Mouse (Mus musculus) stomach, embryonic 14.5 days (tissue): ENCODE results near the gene Gm10643. TPM values are rescaled to one million over a fixed set of nuclear protein-coding genes. Genes with fewer than 3 reads are reported as not detected.

Experiments used
- ATAC-seq: fragments of 200-750 bp; cut with Nextera tagmentation; 2 replicates; pipeline ENCODE4 v1.8.0; 2017; ENCODE audit warnings: low read depth, moderate TSS enrichment; ENCODE audit not compliant: insufficient number of reproducible peaks, insufficient read depth, low FRiP score
- H3K27ac ChIP-seq: fragments of 300-500 bp; sonication (generic); 2 replicates; pipeline ENCODE4 v1.5.1; 2014; ENCODE audit warnings: mild to moderate bottlenecking, low read length, moderate library complexity, mixed read lengths
- H3K27me3 ChIP-seq: fragments of 300-500 bp; sonication (generic); 2 replicates; pipeline ENCODE4 v1.6.1; 2014; ENCODE audit warnings: low read length, control low read depth, mixed read lengths; ENCODE audit not compliant: control insufficient read depth, insufficient read depth
- H3K36me3 ChIP-seq: fragments of 300-500 bp; sonication (generic); 2 replicates; pipeline ENCODE4 v1.6.1; 2014; ENCODE audit warnings: mild to moderate bottlenecking, control low read depth, low read length, moderate library complexity, mixed read lengths; ENCODE audit not compliant: control insufficient read depth, insufficient read depth
- H3K4me1 ChIP-seq: fragments of 300-500 bp; sonication (generic); 2 replicates; pipeline ENCODE4 v1.6.1; 2014; ENCODE audit warnings: low read length, control low read depth, mixed read lengths; ENCODE audit not compliant: control insufficient read depth, insufficient read depth
- H3K4me2 ChIP-seq: fragments of 300-500 bp; sonication (generic); replicated peaks from 2 replicates; pipeline ENCODE4 v1.6.1; 2014; ENCODE audit warnings: low read depth, low read length, control low read depth
- H3K4me3 ChIP-seq: fragments of 300-500 bp; sonication (generic); 2 replicates; pipeline ENCODE4 v1.5.1; 2014; ENCODE audit warnings: low read depth, low read length, control low read depth
- H3K9ac ChIP-seq: fragments of 300-500 bp; sonication (generic); replicated peaks from 2 replicates; pipeline ENCODE4 v1.6.1; 2014; ENCODE audit warnings: low read depth, mild to moderate bottlenecking, control low read depth, low read length, moderate library complexity, mixed read lengths
- H3K9me3 ChIP-seq: fragments of 300-500 bp; sonication (generic); 2 replicates; pipeline ENCODE4 v1.6.1; 2016; ENCODE audit warnings: low read depth, low read length, control low read depth; ENCODE audit not compliant: control insufficient read depth
- WGBS: fragments of 180-500 bp; shearing (Covaris S2); extraction: QIAGEN DNeasy Blood & Tissue Kit; methylation state at CpG from one replicate; pipeline ENCODE4 v1.1.7; 2014; 5-methylcytosine and 5-hydroxymethylcytosine counted together
- polyA plus RNA-seq: library from polyadenylated mRNA; unstranded; fragments of >200 nt; fragmentation: Nextera tagmentation; extraction: Ambion mirVana; gene quantifications from 2 replicates; pipeline ENCODE4 v1.2.1, GENCODE M21; 2014

Gm10643 gene
- polyA plus RNA-seq, 1 experiment from 2014 or later: 1.5 TPM

DNA sequence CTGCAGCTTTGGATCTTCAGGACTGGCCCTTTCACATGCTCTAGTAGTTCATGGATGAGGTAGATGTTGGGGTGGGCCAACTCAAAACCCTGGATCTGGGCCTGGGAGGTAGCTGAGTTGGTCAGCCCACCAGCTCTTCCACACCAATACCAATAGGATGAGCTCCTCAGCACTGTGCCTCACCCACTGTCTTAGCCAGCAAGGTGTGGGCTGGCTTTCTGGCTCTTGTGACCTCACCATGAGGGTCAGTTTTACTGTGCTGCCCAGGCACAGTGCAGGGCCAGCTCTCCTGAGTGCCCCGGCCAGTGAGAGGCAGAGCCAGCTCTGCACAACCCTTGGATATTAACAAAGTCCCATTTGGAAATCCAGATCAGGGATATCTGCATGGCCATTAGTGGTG lies 7.1 kb downstream of the Gm10643 start:
- no peak for ATAC-seq
- Histone ChIP-seq H3K9me3 (no peaks in the 10 kb centered on the region), H3K27me3 (no peaks in the 10 kb centered on the region), H3K4me1 (no peaks in the 10 kb centered on the region), H3K9ac (no peak overlapping the region), H3K36me3 (no peaks in the 10 kb centered on the region), H3K4me2 (no peak overlapping the region), H3K27ac (no peak overlapping the region), H3K4me3 (no peak overlapping the region)
- WGBS: 79% methylated on average over 1 of the region's 1 CpGs

DNA sequence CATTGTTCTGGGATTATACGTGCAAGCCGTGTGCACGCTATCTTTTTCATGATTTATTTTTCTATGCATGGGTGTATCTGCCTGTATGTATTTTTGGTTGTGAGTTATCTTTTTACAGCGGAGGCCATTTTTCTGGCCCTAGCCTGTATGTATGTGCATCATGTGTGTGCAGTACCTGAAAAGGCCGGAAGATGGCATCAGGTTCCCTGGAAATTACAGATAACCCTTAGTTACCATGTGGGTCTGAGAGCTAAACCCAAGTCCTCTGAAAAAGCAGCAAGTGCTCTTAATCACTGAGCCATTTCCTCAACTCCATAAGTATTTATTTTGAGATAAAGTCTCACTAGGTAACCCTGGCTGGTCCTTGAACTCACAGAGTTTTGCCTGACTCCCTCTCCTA lies 11.7 kb downstream of the Gm10643 start:
- Histone ChIP-seq H3K4me2 (no peak overlapping the region), H3K27ac (no peak overlapping the region), H3K27me3 (no peaks in the 10 kb centered on the region), H3K4me3 (no peak overlapping the region), H3K9me3 (no peaks in the 10 kb centered on the region), H3K4me1 (no peaks in the 10 kb centered on the region), H3K9ac (no peak overlapping the region), H3K36me3 (no peaks in the 10 kb centered on the region)
- ATAC-seq: no peak
- 91% methylated on average over 5 of the region's 5 CpGs for WGBS

DNA sequence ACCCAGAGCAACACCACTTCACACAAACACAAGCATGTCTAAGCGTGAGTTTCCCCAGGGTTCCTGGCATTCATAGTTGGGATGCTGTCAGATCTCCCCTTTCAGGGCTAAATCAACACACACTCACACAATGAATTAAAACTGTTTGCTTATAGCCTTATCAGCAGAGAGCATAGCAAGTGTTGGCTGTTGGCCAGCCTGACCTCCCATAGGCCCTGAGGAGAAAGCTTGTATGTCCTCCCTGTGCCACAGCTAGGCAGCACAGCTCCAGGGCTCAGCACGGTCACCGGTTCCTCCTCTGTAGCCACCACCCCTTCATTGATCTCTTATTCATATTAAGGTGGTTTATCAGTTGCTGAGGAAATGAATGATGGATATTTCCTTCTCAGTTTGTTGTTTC lies 12.2 kb downstream of the Gm10643 start:
- Histone ChIP-seq H3K27ac (no peak overlapping the region), H3K9ac (no peak overlapping the region), H3K4me3 (no peak overlapping the region), H3K4me2 (no peak overlapping the region), H3K36me3 (no peaks in the 10 kb centered on the region), H3K4me1 (no peaks in the 10 kb centered on the region), H3K27me3 (no peaks in the 10 kb centered on the region), H3K9me3 (no peaks in the 10 kb centered on the region)
- WGBS: 62% methylated on average over 3 of the region's 3 CpGs
- ATAC-seq: peak; percentile 76

GRCm38 (mm10) chr8:84048171-84048570 lies 16.8 kb downstream of the Gm10643 start:
- Histone ChIP-seq H3K27me3 (peaks cover 23% of the 10 kb centered on the region), H3K9ac (no peak overlapping the region), H3K36me3 (no peaks in the 10 kb centered on the region), H3K27ac (no peak overlapping the region), H3K9me3 (no peaks in the 10 kb centered on the region), H3K4me2 (no peak overlapping the region), H3K4me1 (no peaks in the 10 kb centered on the region), H3K4me3 (no peak overlapping the region)
- ATAC-seq: no peak
- 57% methylated on average over 5 of the region's 5 CpGs for WGBS

DNA sequence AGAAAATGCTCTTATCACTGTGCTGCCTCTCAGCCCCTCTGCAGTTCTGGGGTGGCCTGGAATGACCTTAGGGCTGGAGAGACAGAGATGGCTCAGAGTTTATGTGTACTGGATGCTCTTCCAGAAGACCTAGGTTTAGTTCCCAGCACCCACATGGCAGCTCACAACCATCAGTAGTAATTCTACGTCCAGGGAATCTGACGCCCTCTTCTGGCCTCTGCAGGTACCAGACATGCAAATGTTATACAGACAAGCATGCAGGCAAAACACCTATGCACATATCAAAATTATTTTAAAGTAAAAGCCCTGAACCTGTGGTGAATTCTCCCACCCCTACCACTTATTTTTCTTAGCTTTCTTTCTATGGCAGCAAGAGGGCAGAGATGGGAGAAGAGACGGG lies 18.4 kb downstream of the Gm10643 start:
- Histone ChIP-seq H3K27me3 (peaks cover 29% of the 10 kb centered on the region), H3K9me3 (no peaks in the 10 kb centered on the region), H3K27ac (no peak overlapping the region), H3K9ac (no peak overlapping the region), H3K4me3 (no peak overlapping the region), H3K4me1 (0 out of 2 replicates have a peak, but pooled peaks cover 3% of the 10 kb centered on the region), H3K4me2 (no peak overlapping the region), H3K36me3 (no peaks in the 10 kb centered on the region)
- no peak for ATAC-seq
- WGBS: 77% methylated on average over 3 of the region's 3 CpGs

- no peak within 1 kb of the TSS; the same call in 1 of the 2 replicates for H3K4me3 ChIP-seq
- H3K36me3 ChIP-seq: no peaks in the 10 kb centered on the region
- H3K27me3 ChIP-seq: peaks cover 29% of the 10 kb centered on the region
- ATAC-seq: no peak
- no peak within 1 kb of the TSS for H3K27ac ChIP-seq
- no peak within 1 kb of the TSS for H3K9ac ChIP-seq
- WGBS: 6% methylated on average over 9 of the region's 9 CpGs
- 0 out of 2 replicates have a peak, but pooled peaks cover 3% of the 10 kb centered on the region for H3K4me1 ChIP-seq
- 0 out of 2 replicates have a peak within 1 kb of the TSS, but pooled peaks have one; percentile 12 for H3K4me2 ChIP-seq
- no peaks in the 10 kb centered on the region for H3K9me3 ChIP-seq
Observed at GRCm38 (mm10) chr8:84044900-84045299, 20.0 kb downstream of the Gm10643 start, which contains the start of gene Rln3. Rln3 (minus strand) TSS chr8:84045000.

DNA sequence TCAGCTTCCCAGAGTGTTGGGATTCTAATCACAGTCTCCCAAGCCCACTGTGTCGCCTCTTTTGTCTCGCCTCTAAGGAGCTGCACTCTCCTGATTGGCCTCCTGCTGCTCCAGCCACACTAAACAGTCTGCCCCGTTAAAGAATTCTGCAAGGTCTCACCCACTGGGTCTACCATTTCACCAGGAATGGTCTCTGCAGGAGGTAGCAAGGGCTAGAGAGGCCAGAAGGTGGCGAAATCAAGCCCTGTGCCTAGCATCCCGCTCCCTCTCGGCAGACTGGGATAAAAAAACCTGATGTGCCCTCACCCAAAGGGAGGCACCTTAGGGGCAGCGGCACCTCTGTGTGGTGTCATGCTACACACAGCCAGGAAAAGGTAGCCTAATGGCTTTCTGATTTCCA lies 20.8 kb downstream of the Gm10643 start:
- Histone ChIP-seq H3K9me3 (no peaks in the 10 kb centered on the region), H3K27ac (no peak overlapping the region), H3K4me2 (no peak overlapping the region), H3K4me1 (0 out of 2 replicates have a peak, but pooled peaks cover 3% of the 10 kb centered on the region), H3K36me3 (no peaks in the 10 kb centered on the region), H3K4me3 (no peak overlapping the region), H3K9ac (no peak overlapping the region), H3K27me3 (peaks cover 29% of the 10 kb centered on the region)
- no peak for ATAC-seq
- WGBS: 11% methylated on average over 7 of the region's 7 CpGs

GRCm38 (mm10) chr8:84042948-84043342 lies 22.0 kb downstream of the Gm10643 start:
- 35% methylated on average over 12 of the region's 12 CpGs for WGBS
- H3K4me2 ChIP-seq: peak overlapping the region; percentile 64
- H3K4me3 ChIP-seq: 0 out of 2 replicates have a peak overlapping the region, but pooled peaks have one; percentile 26
- no peak overlapping the region for H3K9ac ChIP-seq
- peaks cover 29% of the 10 kb centered on the region for H3K27me3 ChIP-seq
- no peak overlapping the region for H3K27ac ChIP-seq
- no peaks in the 10 kb centered on the region for H3K9me3 ChIP-seq
- 0 out of 2 replicates have a peak, but pooled peaks cover 3% of the 10 kb centered on the region for H3K4me1 ChIP-seq
- no peak for ATAC-seq
- H3K36me3 ChIP-seq: no peaks in the 10 kb centered on the region
